Mouse (Mus musculus) intestine, embryonic 14.5 days (tissue): ENCODE measurements around the gene Ttll11. TPM values are rescaled to one million over a fixed set of nuclear protein-coding genes. Genes with fewer than 3 reads are reported as not detected.
A peak's percentile ranks its signal among the peaks of the same experiment; 100 is the strongest.

Experiments used
- ATAC-seq: fragments of 200-750 bp; cut with Nextera tagmentation; replicated peaks from 2 replicates; pipeline ENCODE4 v1.8.0; 2017; ENCODE audit warnings: low read depth, moderate number of reproducible peaks, moderate TSS enrichment, moderate library complexity; ENCODE audit not compliant: low FRiP score, low TSS enrichment
- DNase-seq: peaks from one replicate; pipeline ENCODE4 v3.0.0-alpha.2; 2018; ENCODE audit warnings: low spot score
- H3K27ac ChIP-seq: fragments of 300-500 bp; sonication (generic); 2 replicates; pipeline ENCODE4 v1.5.1; 2014; ENCODE audit warnings: low read depth, mild to moderate bottlenecking, control low read depth
- H3K27me3 ChIP-seq: fragments of 300-500 bp; sonication (generic); replicated peaks from 2 replicates; pipeline ENCODE4 v1.6.1; 2014; ENCODE audit warnings: low read length, control low read depth; ENCODE audit not compliant: control insufficient read depth, insufficient read depth
- H3K36me3 ChIP-seq: fragments of 300-500 bp; sonication (generic); 2 replicates; pipeline ENCODE4 v1.6.1; 2014; ENCODE audit warnings: low read length, control low read depth; ENCODE audit not compliant: control insufficient read depth, insufficient read depth
- H3K4me1 ChIP-seq: fragments of 300-500 bp; sonication (generic); replicated peaks from 2 replicates; pipeline ENCODE4 v1.6.1; 2014; ENCODE audit warnings: low read length, control low read depth, mixed read lengths; ENCODE audit not compliant: control insufficient read depth, insufficient read depth
- H3K4me2 ChIP-seq: fragments of 300-500 bp; sonication (generic); 2 replicates; pipeline ENCODE4 v1.6.1; 2014; ENCODE audit warnings: low read length
- H3K4me3 ChIP-seq: fragments of 300-500 bp; sonication (generic); 2 replicates; pipeline ENCODE4 v1.5.1; 2014; ENCODE audit warnings: low read depth, low read length, control low read depth, mixed read lengths
- H3K9ac ChIP-seq: fragments of 300-500 bp; sonication (generic); 2 replicates; pipeline ENCODE4 v1.6.1; 2014; ENCODE audit warnings: mild to moderate bottlenecking, low read length
- H3K9me3 ChIP-seq: fragments of 300-500 bp; sonication (generic); 2 replicates; pipeline ENCODE4 v1.6.1; 2016; ENCODE audit warnings: low read length, control low read depth; ENCODE audit not compliant: control insufficient read depth
- WGBS: fragments of 180-500 bp; shearing (Covaris S2); extraction: QIAGEN DNeasy Blood & Tissue Kit; methylation state at CpG from one replicate; pipeline ENCODE4 v1.1.7; 2014; 5-methylcytosine and 5-hydroxymethylcytosine counted together
- polyA plus RNA-seq: library from polyadenylated mRNA; unstranded; fragments of >200 nt; fragmentation: Nextera tagmentation; extraction: Ambion mirVana; gene quantifications from 2 replicates; pipeline ENCODE4 v1.2.1, GENCODE M21; 2014

The Ttll11 gene
- polyA plus RNA-seq, 1 experiment from 2014 or later: 0.92 TPM

GRCm38 (mm10) chr2:35838751-35839479, 140.8 kb downstream of the Ttll11 start:
- Histone ChIP-seq H3K9me3 (peaks cover 5% of the 10 kb centered on the region; the same call in 1 of the 2 replicates), H3K27ac (no peak overlapping the region), H3K27me3 (no peaks in the 10 kb centered on the region), H3K9ac (no peak overlapping the region), H3K4me1 (peaks cover 21% of the 10 kb centered on the region), H3K36me3 (no peaks in the 10 kb centered on the region), H3K4me3 (no peak overlapping the region), H3K4me2 (no peak overlapping the region)
- ATAC-seq (no peak), DNase-seq (no peak)
- 73% methylated on average over 11 of the region's 11 CpGs for WGBS

- H3K4me2 ChIP-seq: no peak overlapping the region
- no peak for DNase-seq
- no peak overlapping the region for H3K9ac ChIP-seq
- H3K36me3 ChIP-seq: no peaks in the 10 kb centered on the region
- H3K27me3 ChIP-seq: no peaks in the 10 kb centered on the region
- no peak overlapping the region for H3K4me3 ChIP-seq
- ATAC-seq: no peak
- peaks cover 5% of the 10 kb centered on the region; the same call in 1 of the 2 replicates for H3K9me3 ChIP-seq
- peaks cover 13% of the 10 kb centered on the region for H3K4me1 ChIP-seq
- WGBS: 96% methylated on average over 10 of the region's 10 CpGs
- H3K27ac ChIP-seq: no peak overlapping the region
Observed at GRCm38 (mm10) chr2:35834198-35834913, 145.4 kb downstream of the Ttll11 start.

GRCm38 (mm10) chr2:35833546-35833945, 146.2 kb downstream of the Ttll11 start:
- Histone ChIP-seq H3K9me3 (peaks cover 5% of the 10 kb centered on the region; the same call in 1 of the 2 replicates), H3K27ac (no peak overlapping the region), H3K4me3 (no peak overlapping the region), H3K9ac (no peak overlapping the region), H3K4me1 (peaks cover 10% of the 10 kb centered on the region), H3K4me2 (no peak overlapping the region), H3K27me3 (no peaks in the 10 kb centered on the region), H3K36me3 (no peaks in the 10 kb centered on the region)
- WGBS: 42% methylated on average over 6 of the region's 6 CpGs
- ATAC-seq (no peak), DNase-seq (no peak)

GRCm38 (mm10) chr2:35832742-35833425, 146.8 kb downstream of the Ttll11 start:
- H3K4me2 ChIP-seq: no peak overlapping the region
- ATAC-seq (peak; percentile 67), DNase-seq (peak; percentile 60)
- no peaks in the 10 kb centered on the region for H3K36me3 ChIP-seq
- no peak overlapping the region for H3K9ac ChIP-seq
- no peaks in the 10 kb centered on the region for H3K27me3 ChIP-seq
- peaks cover 5% of the 10 kb centered on the region; the same call in 1 of the 2 replicates for H3K9me3 ChIP-seq
- H3K27ac ChIP-seq: peak overlapping the region; percentile 14; the same call in 1 of the 2 replicates
- WGBS: 11% methylated on average over 11 of the region's 11 CpGs
- peaks cover 10% of the 10 kb centered on the region for H3K4me1 ChIP-seq
- no peak overlapping the region for H3K4me3 ChIP-seq

GRCm38 (mm10) chr2:35831904-35832581, 147.7 kb downstream of the Ttll11 start:
- ATAC-seq (no peak), DNase-seq (no peak)
- Histone ChIP-seq H3K27ac (no peak overlapping the region; the same call in 1 of the 2 replicates), H3K4me3 (no peak overlapping the region), H3K36me3 (no peaks in the 10 kb centered on the region), H3K4me1 (peaks cover 10% of the 10 kb centered on the region), H3K4me2 (no peak overlapping the region), H3K27me3 (no peaks in the 10 kb centered on the region), H3K9me3 (peaks cover 3% of the 10 kb centered on the region; the same call in 1 of the 2 replicates), H3K9ac (no peak overlapping the region)
- WGBS: 80% methylated on average over 10 of the region's 10 CpGs

GRCm38 (mm10) chr2:35830966-35831903, 148.5 kb downstream of the Ttll11 start:
- no peak overlapping the region for H3K4me2 ChIP-seq
- ATAC-seq (no peak), DNase-seq (no peak)
- H3K36me3 ChIP-seq: no peaks in the 10 kb centered on the region
- H3K9ac ChIP-seq: no peak overlapping the region
- H3K9me3 ChIP-seq: no peaks in the 10 kb centered on the region
- peaks cover 10% of the 10 kb centered on the region for H3K4me1 ChIP-seq
- H3K27ac ChIP-seq: no peak overlapping the region
- no peak overlapping the region for H3K4me3 ChIP-seq
- H3K27me3 ChIP-seq: no peaks in the 10 kb centered on the region
- WGBS: 80% methylated on average over 6 of the region's 6 CpGs

GRCm38 (mm10) chr2:35829136-35829535, 150.6 kb downstream of the Ttll11 start:
- ATAC-seq (no peak), DNase-seq (no peak)
- Histone ChIP-seq H3K27me3 (no peaks in the 10 kb centered on the region), H3K4me3 (no peak overlapping the region), H3K9me3 (no peaks in the 10 kb centered on the region), H3K4me1 (peaks cover 10% of the 10 kb centered on the region), H3K4me2 (no peak overlapping the region), H3K9ac (no peak overlapping the region), H3K36me3 (no peaks in the 10 kb centered on the region), H3K27ac (no peak overlapping the region)
- 89% methylated on average over 4 of the region's 4 CpGs for WGBS
